Mouse (Mus musculus): ENCODE measurements around the gene Slc7a4. TPM values are rescaled to one million over a fixed set of nuclear protein-coding genes. Genes with fewer than 3 reads are reported as not detected.

The Slc7a4 gene
- polyA plus RNA-seq, 1 experiment from 2014 or later, result 25.0 TPM

DNA sequence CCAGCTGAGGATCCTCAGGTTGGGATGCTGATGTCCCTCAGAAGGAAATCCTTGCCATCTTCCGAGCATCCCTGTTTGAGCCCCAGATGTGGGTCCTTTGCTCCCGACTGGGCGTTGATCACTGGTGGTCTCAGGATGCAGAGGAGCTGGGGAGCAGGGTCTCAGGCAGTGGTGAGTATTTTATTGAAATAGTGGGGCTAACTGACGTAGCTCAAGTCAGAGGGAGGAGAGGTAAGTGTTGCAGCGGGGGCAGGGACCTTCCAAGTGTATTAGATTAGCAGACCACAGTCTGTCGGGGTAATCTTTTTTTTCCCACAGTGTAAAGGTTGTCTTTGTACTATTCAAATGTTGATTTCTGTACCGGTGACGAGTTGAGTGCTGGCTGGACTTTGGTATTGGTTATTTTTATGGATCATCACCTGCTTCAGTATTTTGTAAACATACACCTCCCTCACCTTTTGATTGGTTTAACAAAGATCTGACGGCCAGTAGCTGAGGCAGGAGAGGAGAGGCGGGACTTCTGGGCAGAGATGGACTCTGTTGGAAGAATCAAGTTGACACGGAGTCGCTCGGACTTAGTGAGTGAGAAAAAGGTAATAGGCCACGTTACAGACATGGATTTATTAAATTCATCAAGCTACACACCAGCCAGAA, 50.2 kb downstream of the Slc7a4 start:
- no peak overlapping the region for H3K4me2 ChIP-seq (ENCODE audit: low read length)
- WGBS, result 71% methylated on average over 14 of the region's 14 CpGs
- H3K27me3 ChIP-seq (ENCODE audit: control insufficient read depth, insufficient read depth, low read length), result no peaks in the 10 kb centered on the region
- ATAC-seq (ENCODE audit: low FRiP score, low TSS enrichment) (no peak), DNase-seq (no peak)
- no peaks in the 10 kb centered on the region for H3K9me3 ChIP-seq (ENCODE audit: control insufficient read depth, low read length)
- no peak overlapping the region for H3K4me3 ChIP-seq (replicated peaks; ENCODE audit: low read depth, low read length)
- H3K27ac ChIP-seq (replicated peaks; ENCODE audit: low read depth, low read length), result no peak overlapping the region
- peaks cover 11% of the 10 kb centered on the region for H3K36me3 ChIP-seq (ENCODE audit: control insufficient read depth, insufficient read depth, low read length)
- no peak overlapping the region for H3K9ac ChIP-seq (replicated peaks; ENCODE audit: low read length)
- peaks cover 14% of the 10 kb centered on the region for H3K4me1 ChIP-seq (ENCODE audit: control insufficient read depth, insufficient read depth, low read length)

DNA sequence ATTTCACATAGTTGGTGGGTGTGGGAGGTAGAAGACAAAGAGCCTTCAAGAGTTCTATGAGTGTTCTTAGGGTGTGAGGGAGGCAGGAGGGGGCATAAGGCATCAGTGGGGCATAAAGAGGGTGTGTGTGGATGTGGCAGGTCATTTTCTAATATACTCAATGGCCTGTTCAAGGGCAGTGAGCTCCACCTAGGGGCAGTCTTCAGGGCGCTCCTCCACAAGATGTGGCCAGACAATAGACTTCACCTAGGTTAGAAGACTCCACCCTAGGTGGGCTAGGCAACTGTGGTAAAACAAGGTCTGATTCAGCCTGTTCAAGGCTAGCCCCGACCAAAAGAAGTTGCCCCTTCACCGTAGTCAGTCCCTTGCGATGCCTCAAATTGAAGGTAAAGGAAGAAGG, 50.7 kb downstream of the Slc7a4 start:
- no peak for ATAC-seq (ENCODE audit: low FRiP score, low TSS enrichment)
- Histone ChIP-seq H3K4me2 (ENCODE audit: low read length) (no peak overlapping the region), H3K9ac (replicated peaks; ENCODE audit: low read length) (no peak overlapping the region), H3K27me3 (ENCODE audit: control insufficient read depth, insufficient read depth, low read length) (no peaks in the 10 kb centered on the region), H3K9me3 (ENCODE audit: control insufficient read depth, low read length) (no peaks in the 10 kb centered on the region), H3K4me1 (ENCODE audit: control insufficient read depth, insufficient read depth, low read length) (peaks cover 14% of the 10 kb centered on the region), H3K27ac (replicated peaks; ENCODE audit: low read depth, low read length) (no peak overlapping the region), H3K4me3 (replicated peaks; ENCODE audit: low read depth, low read length) (no peak overlapping the region), H3K36me3 (ENCODE audit: control insufficient read depth, insufficient read depth, low read length) (peaks cover 16% of the 10 kb centered on the region)
- DNase-seq, result peak; percentile 26
- 66% methylated on average over 4 of the region's 4 CpGs for WGBS

DNA sequence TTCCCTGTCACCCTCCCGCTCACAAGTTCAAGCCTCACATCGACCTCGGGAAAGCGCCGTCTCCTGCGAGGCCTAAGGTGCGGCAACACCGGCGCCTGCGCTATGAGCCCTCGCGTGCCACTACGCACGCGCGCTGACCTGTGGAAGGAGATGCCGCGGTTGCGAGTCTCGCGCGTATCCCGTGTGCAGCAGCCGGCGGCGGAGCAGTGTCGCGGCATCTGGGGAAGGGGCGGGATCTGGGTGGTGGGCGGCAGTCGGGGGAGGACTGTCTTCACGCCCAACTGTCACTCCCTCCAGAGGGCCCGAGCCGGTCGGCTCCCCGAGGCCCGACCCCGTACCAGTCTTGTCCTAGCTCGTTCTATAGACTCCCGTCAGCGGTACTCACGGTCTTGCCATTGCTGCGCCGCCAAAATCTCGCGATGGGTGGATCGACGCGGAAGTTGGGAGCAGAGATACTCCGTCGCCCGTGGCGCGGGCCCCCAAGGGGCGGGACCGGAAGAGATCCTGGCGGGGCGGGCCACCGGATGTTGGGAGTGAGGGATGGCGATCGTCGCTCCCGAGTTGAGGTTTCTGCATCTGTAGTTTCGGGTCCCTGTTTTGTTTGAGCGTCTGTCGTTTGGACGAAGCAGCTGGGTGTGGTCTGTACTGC, 52.2 kb downstream of the Slc7a4 start, which contains the start of gene Thap7:
TSS of gene Thap7 (minus strand) at position 497 of the 649 bp plus-strand sequence.
- Histone ChIP-seq H3K27me3 (ENCODE audit: control insufficient read depth, insufficient read depth, low read length) (no peaks in the 10 kb centered on the region), H3K4me3 (replicated peaks; ENCODE audit: low read depth, low read length) (peak within 1 kb of the TSS; percentile 66), H3K4me1 (ENCODE audit: control insufficient read depth, insufficient read depth, low read length) (peaks cover 14% of the 10 kb centered on the region), H3K36me3 (ENCODE audit: control insufficient read depth, insufficient read depth, low read length) (peaks cover 31% of the 10 kb centered on the region), H3K9ac (replicated peaks; ENCODE audit: low read length) (peak within 1 kb of the TSS; percentile 71), H3K9me3 (ENCODE audit: control insufficient read depth, low read length) (no peaks in the 10 kb centered on the region), H3K27ac (replicated peaks; ENCODE audit: low read depth, low read length) (peak within 1 kb of the TSS; percentile 98), H3K4me2 (ENCODE audit: low read length) (peak within 1 kb of the TSS; percentile 82)
- WGBS, result under 1% methylated on average over 67 of the region's 67 CpGs
- DNase-seq (peak; percentile 100), ATAC-seq (ENCODE audit: low FRiP score, low TSS enrichment) (peak; percentile 96)

DNA sequence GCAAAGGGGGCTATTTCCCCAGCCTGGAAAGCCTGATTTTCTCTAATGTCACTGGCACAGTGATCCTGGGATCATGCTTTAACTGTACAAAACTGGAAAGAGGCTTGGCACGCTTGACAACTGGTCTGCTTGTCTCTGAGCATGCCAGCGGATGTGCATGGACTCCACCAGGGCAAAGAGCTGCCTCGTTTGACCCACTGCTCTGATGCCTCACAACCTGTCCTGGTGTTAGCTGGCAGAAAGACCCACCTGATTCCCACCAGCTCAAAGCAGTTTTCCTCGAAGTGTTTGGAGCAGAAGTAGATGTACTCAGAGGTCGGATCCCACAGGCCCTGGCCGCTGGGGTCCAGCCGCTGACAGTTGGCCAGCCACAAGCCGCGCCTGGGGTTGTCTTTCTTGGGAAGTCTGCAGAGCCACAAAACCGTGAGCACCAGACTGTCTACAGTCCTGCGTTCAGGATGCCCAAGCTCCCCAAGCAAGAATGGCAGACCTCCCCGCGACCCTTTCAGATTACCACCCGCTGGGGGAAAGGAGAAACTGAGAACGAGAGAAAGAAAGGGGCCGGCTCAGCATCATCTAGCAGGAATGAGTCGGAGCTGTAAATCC, 52.9 kb downstream of the Slc7a4 start:
- Histone ChIP-seq H3K36me3 (ENCODE audit: control insufficient read depth, insufficient read depth, low read length) (peaks cover 38% of the 10 kb centered on the region), H3K9me3 (ENCODE audit: control insufficient read depth, low read length) (no peaks in the 10 kb centered on the region), H3K9ac (replicated peaks; ENCODE audit: low read length) (peak overlapping the region; percentile 71), H3K27ac (replicated peaks; ENCODE audit: low read depth, low read length) (peak overlapping the region; percentile 98), H3K4me1 (ENCODE audit: control insufficient read depth, insufficient read depth, low read length) (peaks cover 14% of the 10 kb centered on the region), H3K4me3 (replicated peaks; ENCODE audit: low read depth, low read length) (peak overlapping the region; percentile 66), H3K4me2 (ENCODE audit: low read length) (peak overlapping the region; percentile 82), H3K27me3 (ENCODE audit: control insufficient read depth, insufficient read depth, low read length) (no peaks in the 10 kb centered on the region)
- peak; percentile 1; the same call in 1 of the 2 replicates for ATAC-seq (ENCODE audit: low FRiP score, low TSS enrichment)
- 19% methylated on average over 17 of the region's 17 CpGs for WGBS
- no peak for DNase-seq

DNA sequence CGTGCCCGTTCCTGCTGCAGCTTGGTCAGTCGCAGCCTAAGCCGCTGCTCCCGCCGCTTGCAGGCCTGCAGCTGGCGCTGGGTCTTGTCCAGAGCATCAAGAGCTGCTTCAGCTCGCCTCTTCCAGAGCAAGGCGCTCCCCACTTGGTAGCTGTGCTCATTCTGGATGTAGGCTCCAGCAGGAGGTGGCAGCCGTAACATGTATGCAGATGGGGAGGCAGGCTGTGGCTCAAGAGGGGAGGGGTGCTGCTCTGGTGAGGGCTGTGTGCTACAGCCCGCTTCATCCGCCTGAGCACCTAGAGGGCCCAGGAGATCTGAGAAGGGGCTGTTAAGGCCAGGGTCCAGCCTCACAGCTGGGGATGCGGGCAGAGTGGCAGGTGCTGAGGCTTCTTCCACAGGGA, 54.7 kb downstream of the Slc7a4 start:
- whole genome bisulfite sequencing, result 86% methylated on average over 13 of the region's 13 CpGs
- Histone ChIP-seq H3K9me3 (ENCODE audit: control insufficient read depth, low read length) (no peaks in the 10 kb centered on the region), H3K4me3 (replicated peaks; ENCODE audit: low read depth, low read length) (no peak overlapping the region), H3K27ac (replicated peaks; ENCODE audit: low read depth, low read length) (no peak overlapping the region), H3K9ac (replicated peaks; ENCODE audit: low read length) (no peak overlapping the region), H3K4me2 (ENCODE audit: low read length) (no peak overlapping the region), H3K4me1 (ENCODE audit: control insufficient read depth, insufficient read depth, low read length) (peaks cover 14% of the 10 kb centered on the region), H3K36me3 (ENCODE audit: control insufficient read depth, insufficient read depth, low read length) (peaks cover 53% of the 10 kb centered on the region), H3K27me3 (ENCODE audit: control insufficient read depth, insufficient read depth, low read length) (no peaks in the 10 kb centered on the region)
- ATAC-seq (ENCODE audit: low FRiP score, low TSS enrichment) (no peak), DNase-seq (no peak)

DNA sequence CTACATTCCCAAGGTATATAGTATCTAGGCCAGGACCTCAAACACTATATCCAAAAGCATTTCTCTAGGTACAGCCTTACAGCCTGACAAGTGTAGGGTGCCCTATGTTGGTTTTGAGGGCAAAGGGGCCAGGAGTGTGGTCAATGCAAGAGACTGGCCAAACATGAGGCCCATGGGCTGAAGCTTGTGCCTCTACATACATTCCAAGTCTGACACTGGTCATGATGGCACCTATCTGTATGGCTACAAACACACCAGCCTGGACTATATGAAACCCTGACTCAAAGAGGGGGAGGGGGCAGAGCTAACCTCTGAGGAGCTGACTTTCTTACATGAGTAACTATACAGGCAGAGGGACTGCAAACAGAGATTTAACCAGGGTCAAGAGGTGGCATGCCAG, 55.4 kb downstream of the Slc7a4 start:
- no peak overlapping the region for H3K27ac ChIP-seq (replicated peaks; ENCODE audit: low read depth, low read length)
- H3K9ac ChIP-seq (replicated peaks; ENCODE audit: low read length), result no peak overlapping the region
- DNase-seq, result no peak
- H3K4me3 ChIP-seq (replicated peaks; ENCODE audit: low read depth, low read length), result no peak overlapping the region
- no peaks in the 10 kb centered on the region for H3K9me3 ChIP-seq (ENCODE audit: control insufficient read depth, low read length)
- H3K4me1 ChIP-seq (ENCODE audit: control insufficient read depth, insufficient read depth, low read length), result peaks cover 14% of the 10 kb centered on the region
- H3K27me3 ChIP-seq (ENCODE audit: control insufficient read depth, insufficient read depth, low read length), result no peaks in the 10 kb centered on the region
- no peak for ATAC-seq (ENCODE audit: low FRiP score, low TSS enrichment)
- no peak overlapping the region for H3K4me2 ChIP-seq (ENCODE audit: low read length)
- H3K36me3 ChIP-seq (ENCODE audit: control insufficient read depth, insufficient read depth, low read length), result peaks cover 59% of the 10 kb centered on the region

DNA sequence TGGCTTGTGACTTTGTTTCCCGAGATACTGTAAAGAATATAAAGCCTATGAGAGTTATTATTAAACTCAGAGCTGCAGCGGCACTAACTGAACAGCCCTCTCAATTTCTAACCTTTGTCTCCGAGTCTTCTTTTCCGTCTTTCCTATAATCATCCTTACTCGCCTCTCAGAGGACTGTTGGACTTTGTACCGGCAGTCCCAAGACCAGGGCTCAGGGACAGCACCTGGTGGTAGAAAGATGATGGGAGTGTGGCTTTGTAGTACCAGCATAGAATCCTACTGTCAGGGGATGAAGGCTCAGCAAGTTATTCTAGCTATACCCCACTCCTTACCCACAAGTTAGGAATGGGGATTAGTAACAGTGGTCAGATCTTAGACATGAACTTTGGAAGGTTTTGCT, 56.8 kb downstream of the Slc7a4 start:
- Histone ChIP-seq H3K9me3 (ENCODE audit: control insufficient read depth, low read length) (no peaks in the 10 kb centered on the region), H3K4me2 (ENCODE audit: low read length) (no peak overlapping the region)
- WGBS, result 94% methylated on average over 6 of the region's 6 CpGs

DNA sequence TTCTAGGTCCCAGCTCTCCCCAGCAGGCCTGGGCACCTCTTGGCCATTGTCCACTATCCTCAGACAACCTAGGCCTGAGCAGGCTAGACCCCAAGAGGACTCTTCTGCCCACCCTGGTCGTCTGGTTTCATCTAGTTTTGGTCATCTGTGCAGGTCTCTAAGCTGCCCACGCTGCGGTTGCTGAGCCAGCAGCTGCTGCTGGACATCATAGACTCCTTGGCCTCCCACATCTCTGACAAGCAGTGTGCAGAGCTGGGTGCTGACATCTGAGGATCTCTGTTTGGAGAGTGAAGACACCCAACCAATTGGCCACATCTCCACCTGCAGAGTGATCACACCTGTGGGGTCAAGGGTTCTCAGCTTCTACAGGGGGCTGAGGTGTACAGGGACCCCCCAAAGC, 57.5 kb downstream of the Slc7a4 start:
- H3K4me3 ChIP-seq (replicated peaks; ENCODE audit: low read depth, low read length), result no peak overlapping the region
- ATAC-seq (ENCODE audit: low FRiP score, low TSS enrichment) (no peak), DNase-seq (no peak)
- H3K4me1 ChIP-seq (ENCODE audit: control insufficient read depth, insufficient read depth, low read length), result peaks cover 8% of the 10 kb centered on the region
- peaks cover 80% of the 10 kb centered on the region for H3K36me3 ChIP-seq (ENCODE audit: control insufficient read depth, insufficient read depth, low read length)
- no peaks in the 10 kb centered on the region for H3K27me3 ChIP-seq (ENCODE audit: control insufficient read depth, insufficient read depth, low read length)
- no peak overlapping the region for H3K4me2 ChIP-seq (ENCODE audit: low read length)
- no peaks in the 10 kb centered on the region for H3K9me3 ChIP-seq (ENCODE audit: control insufficient read depth, low read length)
- H3K9ac ChIP-seq (replicated peaks; ENCODE audit: low read length), result no peak overlapping the region
- WGBS, result 89% methylated on average over 3 of the region's 3 CpGs
- no peak overlapping the region for H3K27ac ChIP-seq (replicated peaks; ENCODE audit: low read depth, low read length)

More for the DNA sequence above, 56.8 kb downstream of the Slc7a4 start:
- no peak for ATAC-seq (ENCODE audit: low FRiP score, low TSS enrichment)
- no peak for DNase-seq
- H3K36me3 ChIP-seq (ENCODE audit: control insufficient read depth, insufficient read depth, low read length), result peaks cover 73% of the 10 kb centered on the region
- H3K27me3 ChIP-seq (ENCODE audit: control insufficient read depth, insufficient read depth, low read length), result no peaks in the 10 kb centered on the region
- no peak overlapping the region for H3K9ac ChIP-seq (replicated peaks; ENCODE audit: low read length)
- no peak overlapping the region for H3K27ac ChIP-seq (replicated peaks; ENCODE audit: low read depth, low read length)
- H3K4me3 ChIP-seq (replicated peaks; ENCODE audit: low read depth, low read length), result no peak overlapping the region
- peaks cover 8% of the 10 kb centered on the region for H3K4me1 ChIP-seq (ENCODE audit: control insufficient read depth, insufficient read depth, low read length)

Measured in midbrain, embryonic 14.5 days (tissue).